Mouse (Mus musculus) hindbrain, embryonic 10.5 days (tissue): ENCODE results near the gene Cep55. TPM values are rescaled to one million over a fixed set of nuclear protein-coding genes. Genes with fewer than 3 reads are reported as not detected.

Experiments used
- DNase-seq: peaks from one replicate; pipeline ENCODE4 v3.0.0-alpha.2; 2017; ENCODE audit warnings: low spot score
- H3K27ac ChIP-seq: fragments of 300-500 bp; sonication (generic); 2 replicates; pipeline ENCODE4 v1.5.1; 2016; ENCODE audit warnings: mild to moderate bottlenecking, moderate library complexity
- H3K27me3 ChIP-seq: fragments of 300-500 bp; sonication (generic); 2 replicates; pipeline ENCODE4 v1.6.1; 2016; ENCODE audit warnings: mild to moderate bottlenecking; ENCODE audit not compliant: poor library complexity, insufficient read depth, severe bottlenecking
- H3K36me3 ChIP-seq: fragments of 300-500 bp; sonication (generic); 2 replicates; pipeline ENCODE4 v1.6.1; 2016; ENCODE audit warnings: mild to moderate bottlenecking, moderate library complexity
- H3K4me1 ChIP-seq: fragments of 300-500 bp; sonication (generic); replicated peaks from 2 replicates; pipeline ENCODE4 v1.6.1; 2016; ENCODE audit warnings: mild to moderate bottlenecking
- H3K4me3 ChIP-seq: fragments of 300-500 bp; sonication (generic); 2 replicates; pipeline ENCODE4 v1.5.1; 2016; ENCODE audit warnings: mild to moderate bottlenecking, moderate library complexity
- H3K9me3 ChIP-seq: fragments of 300-500 bp; sonication (generic); 2 replicates; pipeline ENCODE4 v1.6.1; 2016; ENCODE audit warnings: mild to moderate bottlenecking, moderate library complexity
- WGBS: fragments of 180-500 bp; shearing (Covaris S2); methylation state at CpG from one replicate; pipeline ENCODE4 v1.1.7; 2016; 5-methylcytosine and 5-hydroxymethylcytosine counted together
- polyA plus RNA-seq: library from polyadenylated mRNA; unstranded; fragments of >200 nt; fragmentation: Nextera tagmentation; extraction: Ambion mirVana; gene quantifications from 2 replicates; pipeline ENCODE4 v1.2.1, GENCODE M21; 2016

Cep55 gene
- polyA plus RNA-seq = 33.5 and 42.9 TPM in 2 replicates

GRCm38 (mm10) chr19:38054720-38055192 is at the start of gene Cep55:
Gene Cep55 (plus strand): TSS chr19:38055011.
- under 1% methylated on average over 36 of the region's 36 CpGs for WGBS
- peak; percentile 100 for DNase-seq
- H3K4me1 ChIP-seq = peaks cover 25% of the 10 kb centered on the region
- H3K27me3 ChIP-seq = no peaks in the 10 kb centered on the region
- peak within 1 kb of the TSS; percentile 93 for H3K27ac ChIP-seq
- H3K9me3 ChIP-seq = no peaks in the 10 kb centered on the region
- peaks cover 31% of the 10 kb centered on the region for H3K36me3 ChIP-seq
- H3K4me3 ChIP-seq = peak within 1 kb of the TSS; percentile 76

GRCm38 (mm10) chr19:38011379-38011778 is 43.4 kb upstream of the Cep55 start:
- H3K9me3 ChIP-seq = no peaks in the 10 kb centered on the region
- peaks cover 12% of the 10 kb centered on the region for H3K4me1 ChIP-seq
- no peak overlapping the region for H3K27ac ChIP-seq
- no peaks in the 10 kb centered on the region for H3K36me3 ChIP-seq
- DNase-seq = no peak
- 85% methylated on average over 1 of the region's 1 CpGs for WGBS
- H3K4me3 ChIP-seq = no peak overlapping the region
- no peaks in the 10 kb centered on the region for H3K27me3 ChIP-seq

GRCm38 (mm10) chr19:38014443-38014842 is 40.4 kb upstream of the Cep55 start:
- Histone ChIP-seq H3K4me3 (no peak overlapping the region), H3K4me1 (peaks cover 12% of the 10 kb centered on the region), H3K36me3 (no peaks in the 10 kb centered on the region), H3K27ac (no peak overlapping the region), H3K9me3 (no peaks in the 10 kb centered on the region), H3K27me3 (no peaks in the 10 kb centered on the region)
- 90% methylated on average over 5 of the region's 5 CpGs for WGBS
- no peak for DNase-seq

GRCm38 (mm10) chr19:38015180-38015872 is 39.5 kb upstream of the Cep55 start:
- H3K36me3 ChIP-seq = no peaks in the 10 kb centered on the region
- peak overlapping the region; percentile 43; the same call in 1 of the 2 replicates for H3K27ac ChIP-seq
- 0% methylated on average over 1 of the region's 1 CpGs for WGBS
- H3K4me3 ChIP-seq = no peak overlapping the region
- DNase-seq = peak; percentile 74
- no peaks in the 10 kb centered on the region for H3K9me3 ChIP-seq
- peaks cover 12% of the 10 kb centered on the region for H3K4me1 ChIP-seq
- H3K27me3 ChIP-seq = no peaks in the 10 kb centered on the region

- no peaks in the 10 kb centered on the region for H3K36me3 ChIP-seq
- DNase-seq = no peak
- H3K4me3 ChIP-seq = no peak overlapping the region
- no peaks in the 10 kb centered on the region for H3K27me3 ChIP-seq
- no peaks in the 10 kb centered on the region for H3K9me3 ChIP-seq
- H3K4me1 ChIP-seq = peaks cover 12% of the 10 kb centered on the region
- 69% methylated on average over 1 of the region's 1 CpGs for WGBS
- H3K27ac ChIP-seq = 0 out of 2 replicates have a peak overlapping the region, but pooled peaks have one; percentile 23
Observed at GRCm38 (mm10) chr19:38015873-38016254, 38.9 kb upstream of the Cep55 start.

- no peaks in the 10 kb centered on the region for H3K27me3 ChIP-seq
- 83% methylated on average over 4 of the region's 4 CpGs for WGBS
- H3K36me3 ChIP-seq = no peaks in the 10 kb centered on the region
- H3K9me3 ChIP-seq = no peaks in the 10 kb centered on the region
- no peak for DNase-seq
- no peak overlapping the region for H3K4me3 ChIP-seq
- H3K4me1 ChIP-seq = peaks cover 13% of the 10 kb centered on the region
- H3K27ac ChIP-seq = no peak overlapping the region
Observed at GRCm38 (mm10) chr19:38022710-38023109, 32.1 kb upstream of the Cep55 start.

- Histone ChIP-seq H3K27me3 (no peaks in the 10 kb centered on the region), H3K9me3 (no peaks in the 10 kb centered on the region), H3K27ac (no peak overlapping the region), H3K4me1 (peaks cover 16% of the 10 kb centered on the region), H3K4me3 (no peak overlapping the region), H3K36me3 (no peaks in the 10 kb centered on the region)
- WGBS = 64% methylated on average over 4 of the region's 4 CpGs
- no peak for DNase-seq
Observed at GRCm38 (mm10) chr19:38023603-38024002, 31.2 kb upstream of the Cep55 start.

- 56% methylated on average over 9 of the region's 9 CpGs for WGBS
- H3K4me1 ChIP-seq = peaks cover 24% of the 10 kb centered on the region
- H3K4me3 ChIP-seq = no peak overlapping the region
- H3K9me3 ChIP-seq = no peaks in the 10 kb centered on the region
- DNase-seq = no peak
- no peaks in the 10 kb centered on the region for H3K36me3 ChIP-seq
- H3K27ac ChIP-seq = peak overlapping the region; percentile 4; the same call in 1 of the 2 replicates
- no peaks in the 10 kb centered on the region for H3K27me3 ChIP-seq
Observed at GRCm38 (mm10) chr19:38025254-38026041, 29.4 kb upstream of the Cep55 start.

- Histone ChIP-seq H3K9me3 (no peaks in the 10 kb centered on the region), H3K4me3 (no peak overlapping the region), H3K36me3 (no peaks in the 10 kb centered on the region), H3K27ac (no peak overlapping the region), H3K27me3 (no peaks in the 10 kb centered on the region), H3K4me1 (peaks cover 29% of the 10 kb centered on the region)
- DNase-seq = no peak
- 74% methylated on average over 8 of the region's 8 CpGs for WGBS
Observed at GRCm38 (mm10) chr19:38026211-38026624, 28.6 kb upstream of the Cep55 start.

GRCm38 (mm10) chr19:38027389-38027788 is 27.4 kb upstream of the Cep55 start:
- 83% methylated on average over 6 of the region's 6 CpGs for WGBS
- no peak for DNase-seq
- H3K4me3 ChIP-seq = no peak overlapping the region
- no peaks in the 10 kb centered on the region for H3K9me3 ChIP-seq
- H3K4me1 ChIP-seq = peaks cover 31% of the 10 kb centered on the region
- no peaks in the 10 kb centered on the region for H3K36me3 ChIP-seq
- H3K27me3 ChIP-seq = no peaks in the 10 kb centered on the region
- no peak overlapping the region for H3K27ac ChIP-seq

GRCm38 (mm10) chr19:38027881-38028521 is 26.8 kb upstream of the Cep55 start:
- H3K4me3 ChIP-seq = no peak overlapping the region
- H3K27ac ChIP-seq = no peak overlapping the region
- WGBS = 64% methylated on average over 10 of the region's 10 CpGs
- no peaks in the 10 kb centered on the region for H3K36me3 ChIP-seq
- DNase-seq = no peak
- H3K27me3 ChIP-seq = no peaks in the 10 kb centered on the region
- H3K4me1 ChIP-seq = peaks cover 31% of the 10 kb centered on the region
- H3K9me3 ChIP-seq = no peaks in the 10 kb centered on the region

GRCm38 (mm10) chr19:38029292-38029691 is 25.5 kb upstream of the Cep55 start:
- Histone ChIP-seq H3K4me3 (no peak overlapping the region), H3K27me3 (no peaks in the 10 kb centered on the region), H3K4me1 (peaks cover 36% of the 10 kb centered on the region), H3K27ac (no peak overlapping the region), H3K36me3 (no peaks in the 10 kb centered on the region), H3K9me3 (no peaks in the 10 kb centered on the region)
- WGBS = 87% methylated on average over 3 of the region's 3 CpGs
- no peak for DNase-seq
